Mouse (Mus musculus) spleen, adult 2 months (tissue): Measurements from ENCODE around the gene Gm20388.

Experiments used
- CTCF ChIP-seq: fragments of 200-500 bp; IDR thresholded peaks from 2 replicates; pipeline ENCODE4 v1.5.1; 2011; ENCODE audit warnings: mild to moderate bottlenecking, inconsistent platforms; ENCODE audit not compliant: insufficient read depth, insufficient read length, insufficient replicate concordance; ENCODE audit errors: extremely low read depth
- POLR2A ChIP-seq: fragments of 200-500 bp; IDR thresholded peaks from 2 replicates; pipeline ENCODE4 v1.6.1; 2011; ENCODE audit warnings: low read depth, low read length, inconsistent platforms

GRCm38 (mm10) chr8:120020298-120020697 lies 109.7 kb downstream of the Gm20388 start:
- TF ChIP-seq POLR2A (no peak), CTCF (no peak)
